ENCODE assay signal across 10 mouse cellular contexts in genomic region chr11:32235646-32236045, GRCm38 (mm10). TPM values are rescaled to one million over a fixed set of nuclear protein-coding genes. Genes with fewer than 3 reads are reported as not detected.
A peak's percentile ranks its signal among the peaks of the same experiment; 100 is the strongest.
DNase-seq lines count a peak whose midpoint lies in the region; ATAC-seq lines count a peak whose summit lies in the region.
"Had no signal": no experiment of that assay in that cellular context is flagged by ENCODE, and none has a peak within 500 bp of the region (broad histone marks: within the 10 kb centered on the region; RNA-seq: fewer than 3 reads in every experiment).

No protein-coding gene starts in this region.

- no peak overlapping the region for H3K4me3 ChIP-seq in forebrain, embryonic 13.5 days
- no peak overlapping the region for H3K4me3 ChIP-seq in forebrain, embryonic 11.5 days (ENCODE audit: low read depth, low read length)
- no peak overlapping the region for H3K4me3 ChIP-seq in intestine, embryonic 16.5 days (ENCODE audit: low read length)

- no peak overlapping the region for H3K9ac ChIP-seq in forebrain, embryonic 13.5 days
- H3K9ac ChIP-seq in forebrain, embryonic 11.5 days (ENCODE audit: low read length): no peak overlapping the region
- no peak overlapping the region for H3K9ac ChIP-seq in intestine, embryonic 16.5 days (ENCODE audit: low read depth, low read length)

- peak overlapping the region; percentile 76 for H3K27ac ChIP-seq in forebrain, embryonic 13.5 days
- H3K27ac ChIP-seq in forebrain, embryonic 11.5 days (ENCODE audit: low read depth, low read length): no peak overlapping the region
- H3K27ac ChIP-seq in intestine, embryonic 16.5 days (ENCODE audit: low read length): no peak overlapping the region; the same call in 1 of the 2 replicates

- 30% methylated on average over 3 of the region's 3 CpGs for WGBS in forebrain, embryonic 13.5 days
- WGBS in forebrain, embryonic 11.5 days: 76% methylated on average over 3 of the region's 3 CpGs
- WGBS in intestine, embryonic 16.5 days: 29% methylated on average over 3 of the region's 3 CpGs

- H3K9me3 ChIP-seq in forebrain, embryonic 13.5 days (replicated peaks): no peaks in the 10 kb centered on the region
- H3K9me3 ChIP-seq in forebrain, embryonic 11.5 days (ENCODE audit: control insufficient read depth, low read length): no peaks in the 10 kb centered on the region
- H3K9me3 ChIP-seq in intestine, embryonic 16.5 days (ENCODE audit: control insufficient read depth, low read length): no peaks in the 10 kb centered on the region

- H3K4me1 ChIP-seq in forebrain, embryonic 13.5 days: peaks cover 37% of the 10 kb centered on the region
- no peaks in the 10 kb centered on the region for H3K4me1 ChIP-seq in forebrain, embryonic 11.5 days (replicated peaks; ENCODE audit: control insufficient read depth, insufficient read depth, low read length)
- H3K4me1 ChIP-seq in intestine, embryonic 16.5 days (ENCODE audit: control insufficient read depth, insufficient read depth, low read length): peaks cover 22% of the 10 kb centered on the region

- H3K36me3 ChIP-seq in forebrain, embryonic 13.5 days (ENCODE audit: poor library complexity, severe bottlenecking): peaks cover 67% of the 10 kb centered on the region
- H3K36me3 ChIP-seq in forebrain, embryonic 11.5 days (ENCODE audit: control insufficient read depth, insufficient read depth, low read length): peaks cover 6% of the 10 kb centered on the region; the same call in 1 of the 2 replicates
- H3K36me3 ChIP-seq in intestine, embryonic 16.5 days (ENCODE audit: control insufficient read depth, insufficient read depth, low read length): peaks cover 9% of the 10 kb centered on the region; the same call in 1 of the 2 replicates

- DNase-seq in forebrain, embryonic 11.5 days (ENCODE audit: low spot score): no peak
- DNase-seq in adrenal gland, adult (ENCODE audit: inconsistent age in 2 of 2, low spot score in 1 of 2): peak; percentile 80 to 90
- DNase-seq in left cerebral cortex, postnatal 36 days (ENCODE audit: low spot score in 2 of 2): peak; percentile 62 to 63
- peak; percentile 64 for DNase-seq in right cerebral cortex, postnatal 14 days
- DNase-seq in spleen, postnatal 14 days (ENCODE audit: low spot score in 2 of 2): no peak

- H3K4me2 ChIP-seq in forebrain, embryonic 13.5 days: no peak overlapping the region
- H3K4me2 ChIP-seq in forebrain, embryonic 11.5 days (ENCODE audit: low read depth, low read length, severe bottlenecking): no peak overlapping the region
- no peak overlapping the region for H3K4me2 ChIP-seq in intestine, embryonic 16.5 days (ENCODE audit: low read depth, low read length)

- peak; percentile 66 for ATAC-seq in forebrain, embryonic 13.5 days
- no peak for ATAC-seq in forebrain, embryonic 11.5 days (replicated peaks; ENCODE audit: low FRiP score)
- ATAC-seq in frontal cortex, adult (ENCODE audit: low TSS enrichment): peak; percentile 42
- peak; percentile 54 for ATAC-seq in intestine, embryonic 16.5 days

- H3K27me3 ChIP-seq in forebrain, embryonic 13.5 days: no peaks in the 10 kb centered on the region
- H3K27me3 ChIP-seq in forebrain, embryonic 11.5 days (ENCODE audit: control insufficient read depth, insufficient read depth, low read length): no peaks in the 10 kb centered on the region
- H3K27me3 ChIP-seq in intestine, embryonic 16.5 days (replicated peaks; ENCODE audit: control insufficient read depth, insufficient read depth, low read length): no peaks in the 10 kb centered on the region

- intact Hi-C loops in left cerebral cortex, postnatal 36 days (cut with DNase I): no loop called here

RNA-seq across cellular contexts. Expression of gene Mpg, which starts 9.3 kb away (rescaled TPM):
- polyA plus RNA-seq in forebrain, embryonic 13.5 days (2015; fragmentation: Nextera tagmentation; extraction: Ambion mirVana): 24.9 and 30.6 TPM in 2 replicates
- polyA plus RNA-seq in forebrain, embryonic 11.5 days (2014; fragmentation: Nextera tagmentation; extraction: Ambion mirVana): 27.7 and 28.0 TPM in 2 replicates
- polyA plus RNA-seq in intestine, embryonic 16.5 days (2015; fragmentation: Nextera tagmentation; extraction: Ambion mirVana): 32.6 and 33.8 TPM in 2 replicates
- total RNA-seq in left cerebral cortex, postnatal 36 days (2021): 10 to 100 TPM; 19.9 to 20.1 TPM

RNA-seq across cellular contexts. Expression of gene Rhbdf1, which starts 13.5 kb away (rescaled TPM):
- polyA plus RNA-seq in forebrain, embryonic 13.5 days (2015; fragmentation: Nextera tagmentation; extraction: Ambion mirVana): 9.7 and 12.3 TPM in 2 replicates
- polyA plus RNA-seq in forebrain, embryonic 11.5 days (2014; fragmentation: Nextera tagmentation; extraction: Ambion mirVana): 20.4 and 21.3 TPM in 2 replicates
- 50.3 and 51.5 TPM in 2 replicates for polyA plus RNA-seq in intestine, embryonic 16.5 days (2015; fragmentation: Nextera tagmentation; extraction: Ambion mirVana)
- total RNA-seq in left cerebral cortex, postnatal 36 days (2021): 10 to 100 TPM in 1 of 2 experiments, 1 to 10 TPM in 1; 9.6 to 14.9 TPM

RNA-seq across cellular contexts. Expression of gene Snrnp25, which starts 30.4 kb away (rescaled TPM):
- polyA plus RNA-seq in forebrain, embryonic 13.5 days (2015; fragmentation: Nextera tagmentation; extraction: Ambion mirVana): 61.3 and 64.9 TPM in 2 replicates
- polyA plus RNA-seq in forebrain, embryonic 11.5 days (2014; fragmentation: Nextera tagmentation; extraction: Ambion mirVana): 86.2 and 92.7 TPM in 2 replicates
- polyA plus RNA-seq in intestine, embryonic 16.5 days (2015; fragmentation: Nextera tagmentation; extraction: Ambion mirVana): 40.7 and 45.6 TPM in 2 replicates
- 10 to 100 TPM; 22.3 to 22.8 TPM for total RNA-seq in left cerebral cortex, postnatal 36 days (2021)

RNA-seq across cellular contexts. Expression of gene Nprl3, which starts 31.9 kb away (rescaled TPM):
- 48.3 and 54.2 TPM in 2 replicates for polyA plus RNA-seq in forebrain, embryonic 13.5 days (2015; fragmentation: Nextera tagmentation; extraction: Ambion mirVana)
- 41.6 and 44.5 TPM in 2 replicates for polyA plus RNA-seq in forebrain, embryonic 11.5 days (2014; fragmentation: Nextera tagmentation; extraction: Ambion mirVana)
- polyA plus RNA-seq in intestine, embryonic 16.5 days (2015; fragmentation: Nextera tagmentation; extraction: Ambion mirVana): 28.3 and 34.6 TPM in 2 replicates
- total RNA-seq in left cerebral cortex, postnatal 36 days (2021): 10 to 100 TPM; 42.1 to 59.7 TPM

RNA-seq across cellular contexts. Expression of gene Il9r, which starts 35.6 kb away (rescaled TPM):
- polyA plus RNA-seq in forebrain, embryonic 13.5 days (2015; fragmentation: Nextera tagmentation; extraction: Ambion mirVana): not detected in 2 replicates
- polyA plus RNA-seq in forebrain, embryonic 11.5 days (2014; fragmentation: Nextera tagmentation; extraction: Ambion mirVana): not detected in 2 replicates
- 0.02 and 0.11 TPM in 2 replicates for polyA plus RNA-seq in intestine, embryonic 16.5 days (2015; fragmentation: Nextera tagmentation; extraction: Ambion mirVana)
- total RNA-seq in left cerebral cortex, postnatal 36 days (2021): not detected
- polyA plus RNA-seq: C2C12; limb, embryonic 11.5 days had no signal

Comparison
In these comparisons a context has a peak if more than half of its experiments do, and no peak if none do; other contexts are left out.
1. DNase-seq: peak in adrenal gland, adult (2 of 2), left cerebral cortex, postnatal 36 days (2 of 2) and right cerebral cortex, postnatal 14 days (single experiment); none in forebrain, embryonic 11.5 days (single experiment) and spleen, postnatal 14 days (0 of 2).